Mouse (Mus musculus): ENCODE results near the gene Smad3. TPM values are rescaled to one million over a fixed set of nuclear protein-coding genes. Genes with fewer than 3 reads are reported as not detected.

Smad3 gene
- polyA plus RNA-seq, 1 experiment = 25.5 TPM

DNA sequence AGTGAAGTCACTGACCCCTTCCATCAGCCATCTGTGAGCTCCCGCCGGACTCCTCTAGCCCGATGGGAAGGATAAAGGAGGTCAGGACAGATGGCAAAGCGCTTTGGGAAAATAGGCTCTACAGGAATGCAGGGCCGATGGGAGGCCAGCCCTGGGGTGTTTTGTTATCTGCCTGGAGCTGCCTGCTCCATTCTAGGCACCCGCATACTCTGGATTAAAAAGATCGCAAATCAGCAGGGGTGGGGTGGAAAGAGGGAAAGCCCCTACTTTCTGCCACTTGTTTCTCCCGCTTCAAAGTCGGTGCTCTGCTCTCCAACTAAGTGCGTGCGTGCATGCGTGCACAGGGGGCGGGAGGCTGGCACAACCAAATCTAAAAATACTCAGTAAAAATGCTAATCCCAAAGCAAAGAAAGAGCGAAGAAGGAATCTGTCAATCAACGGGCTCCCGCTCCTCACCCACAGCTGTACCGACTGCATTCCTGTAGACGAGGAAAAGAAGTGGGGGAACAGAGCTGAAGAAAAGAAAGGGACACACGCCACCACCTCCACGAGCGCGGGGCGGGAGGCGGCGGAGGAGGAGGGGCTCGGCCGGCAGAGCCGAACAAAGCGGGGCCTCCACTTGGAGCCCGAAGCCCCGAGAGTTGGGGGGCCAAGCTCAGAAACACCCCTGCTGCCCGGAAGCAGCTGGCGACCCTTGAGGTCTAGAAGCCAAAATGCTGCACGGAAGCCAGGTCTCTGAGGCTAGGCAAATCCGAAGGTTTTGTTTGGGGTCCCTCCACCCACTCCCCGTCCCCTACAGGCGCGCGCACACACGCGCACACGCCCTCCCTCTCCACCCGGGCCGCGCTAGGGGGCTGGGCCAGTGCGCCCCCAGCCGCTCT, 973 bp downstream of the Smad3 start:
- Histone ChIP-seq H3ac (ENCODE audit: control insufficient read depth, insufficient read length) (peak overlapping the region; percentile 96), H3K27me3 (ENCODE audit: control insufficient read depth, insufficient read depth, insufficient read length) (no peaks in the 10 kb centered on the region), H3K4me3 (peak overlapping the region; percentile 92), H3K36me3 (ENCODE audit: control insufficient read depth, insufficient read depth) (no peaks in the 10 kb centered on the region), H3K79me2 (ENCODE audit: control insufficient read depth, insufficient read depth) (peaks cover 37% of the 10 kb centered on the region), H3K4me2 (ENCODE audit: low read depth) (peak overlapping the region; percentile 77)
- TF ChIP-seq MYOG (IDR thresholded peaks at IDR 0.05; ENCODE audit: control insufficient read depth in 1 of 3, insufficient read depth in 1 of 3, insufficient read length in 2 of 3, low read depth in 2 of 3) (peak in 1 of 3 experiments; percentile 7), REST (IDR thresholded peaks at IDR 0.05; ENCODE audit: insufficient read depth, insufficient read length) (no peak), MYOD1 (IDR thresholded peaks at IDR 0.05; ENCODE audit: control insufficient read depth in 1 of 3, insufficient read length in 2 of 3, low read depth in 2 of 3) (no peak)

DNA sequence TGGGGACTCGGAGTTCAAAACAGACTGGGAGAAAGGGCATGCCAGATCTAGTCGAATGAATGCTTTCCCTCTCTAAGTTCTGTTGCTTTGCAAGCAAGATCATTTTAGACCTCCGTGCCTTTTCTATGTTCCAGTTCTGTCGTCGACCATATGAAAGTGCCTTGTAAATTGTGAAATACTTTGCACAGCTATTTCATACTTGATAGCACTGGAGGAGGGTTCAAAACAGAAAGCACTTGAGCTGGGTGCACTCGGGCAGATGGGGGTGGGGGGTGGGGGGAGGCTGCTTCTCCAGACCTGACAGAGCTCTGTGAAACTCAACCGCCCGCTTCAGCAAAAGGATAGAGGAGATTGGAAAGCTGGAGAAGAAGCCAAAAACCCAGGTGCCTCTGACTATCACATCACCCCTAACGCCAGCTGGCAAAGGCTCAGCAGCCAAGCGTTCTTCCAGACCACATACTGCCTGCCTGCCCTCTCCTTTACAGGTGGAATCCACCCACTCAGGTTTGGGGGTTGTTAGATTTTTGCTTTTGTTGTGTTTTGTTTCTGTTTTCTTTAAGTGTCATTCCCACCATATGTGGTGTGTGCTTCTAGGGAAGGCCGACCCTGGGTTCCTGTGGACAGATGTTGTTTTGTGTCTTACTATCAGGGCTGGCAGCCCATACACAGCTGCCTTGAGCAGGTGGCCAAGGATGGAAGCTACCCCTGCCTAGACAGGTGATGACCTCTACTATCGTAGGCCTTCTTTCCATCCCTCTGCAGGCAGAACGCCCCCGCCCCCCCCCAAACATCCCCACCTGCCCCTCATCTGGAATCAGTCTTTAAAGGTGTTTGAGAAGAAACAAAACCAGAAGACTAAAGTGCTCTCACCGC, 1.9 kb downstream of the Smad3 start:
- Histone ChIP-seq H3ac (ENCODE audit: control insufficient read depth, insufficient read length) (peak overlapping the region; percentile 96), H3K4me2 (ENCODE audit: low read depth) (peak overlapping the region; percentile 77), H3K27me3 (ENCODE audit: control insufficient read depth, insufficient read depth, insufficient read length) (no peaks in the 10 kb centered on the region), H3K79me2 (ENCODE audit: control insufficient read depth, insufficient read depth) (peaks cover 37% of the 10 kb centered on the region), H3K36me3 (ENCODE audit: control insufficient read depth, insufficient read depth) (no peaks in the 10 kb centered on the region), H3K4me3 (peak overlapping the region; percentile 92)
- TF ChIP-seq POLR2A (IDR thresholded peaks at IDR 0.05; ENCODE audit: insufficient read length, low read depth) = no peak
- TF ChIP-seq SRF (IDR thresholded peaks at IDR 0.05; ENCODE audit: control insufficient read depth, insufficient read length, low read depth) = no peak
- peak in 2 of 3 experiments; percentile 55 to 59 for TF ChIP-seq MYOD1 (IDR thresholded peaks at IDR 0.05; ENCODE audit: control insufficient read depth in 1 of 3, insufficient read length in 2 of 3, low read depth in 2 of 3)
- TF ChIP-seq USF1 (IDR thresholded peaks at IDR 0.05; ENCODE audit: low read depth) = no peak

DNA sequence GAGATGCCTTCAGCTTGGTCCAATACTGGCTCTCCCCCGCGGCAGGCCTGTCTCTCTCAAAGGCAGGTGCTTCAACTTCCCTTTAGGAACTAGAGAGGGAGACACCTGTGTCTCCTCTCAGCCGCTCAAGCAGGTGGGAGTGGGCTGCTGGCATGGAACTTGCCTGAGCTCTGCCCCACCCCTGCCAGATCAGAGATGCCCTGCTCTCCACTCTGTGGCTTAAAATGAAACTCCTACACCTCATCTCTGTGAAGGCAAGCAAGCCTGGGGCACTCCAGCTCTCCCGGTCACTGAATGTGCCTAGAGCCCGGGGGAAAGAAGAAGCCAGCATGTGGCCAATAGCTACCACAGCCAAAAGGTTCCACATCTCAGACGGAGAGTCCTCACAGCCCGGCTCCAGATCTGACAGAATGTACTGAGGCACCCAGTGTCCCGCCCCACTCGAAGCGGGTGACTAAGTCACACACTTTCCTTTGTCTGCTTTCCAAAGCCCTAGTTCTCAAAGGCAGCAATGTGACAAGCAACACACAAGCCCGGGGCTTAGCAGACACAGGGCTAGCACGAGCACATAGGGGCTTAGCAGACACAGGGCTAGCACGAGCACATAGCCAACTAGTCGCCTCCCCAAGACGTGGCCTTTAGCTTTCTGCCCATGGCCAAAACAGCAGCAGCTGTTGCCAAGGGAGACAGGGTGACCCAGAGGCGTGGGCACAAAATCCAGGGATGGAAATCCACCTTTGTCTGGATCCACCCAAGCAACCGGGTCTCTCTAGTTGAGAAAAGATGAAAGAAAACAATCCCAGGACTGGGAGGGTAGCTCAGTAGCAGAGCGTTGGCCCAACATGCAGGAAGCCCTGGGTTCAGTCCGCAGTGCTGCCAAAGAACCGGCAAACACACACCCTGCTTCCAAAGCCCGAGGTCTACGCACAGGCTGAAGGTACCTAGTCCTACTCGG, 3.0 kb downstream of the Smad3 start:
- TF ChIP-seq TCF12 (IDR thresholded peaks at IDR 0.05; ENCODE audit: insufficient read depth, poor library complexity, severe bottlenecking) (no peak), MYOG (IDR thresholded peaks at IDR 0.05; ENCODE audit: control insufficient read depth in 1 of 3, insufficient read depth in 1 of 3, insufficient read length in 2 of 3, low read depth in 2 of 3) (peak in 1 of 3 experiments; percentile 31)
- H3K36me3 ChIP-seq (ENCODE audit: control insufficient read depth, insufficient read depth) = no peaks in the 10 kb centered on the region
- H3K4me3 ChIP-seq = peak overlapping the region; percentile 92
- H3K79me2 ChIP-seq (ENCODE audit: control insufficient read depth, insufficient read depth) = peaks cover 43% of the 10 kb centered on the region
- peak overlapping the region; percentile 77 for H3K4me2 ChIP-seq (ENCODE audit: low read depth)
- H3ac ChIP-seq (ENCODE audit: control insufficient read depth, insufficient read length) = no peak overlapping the region
- H3K27me3 ChIP-seq (ENCODE audit: control insufficient read depth, insufficient read depth, insufficient read length) = no peaks in the 10 kb centered on the region

DNA sequence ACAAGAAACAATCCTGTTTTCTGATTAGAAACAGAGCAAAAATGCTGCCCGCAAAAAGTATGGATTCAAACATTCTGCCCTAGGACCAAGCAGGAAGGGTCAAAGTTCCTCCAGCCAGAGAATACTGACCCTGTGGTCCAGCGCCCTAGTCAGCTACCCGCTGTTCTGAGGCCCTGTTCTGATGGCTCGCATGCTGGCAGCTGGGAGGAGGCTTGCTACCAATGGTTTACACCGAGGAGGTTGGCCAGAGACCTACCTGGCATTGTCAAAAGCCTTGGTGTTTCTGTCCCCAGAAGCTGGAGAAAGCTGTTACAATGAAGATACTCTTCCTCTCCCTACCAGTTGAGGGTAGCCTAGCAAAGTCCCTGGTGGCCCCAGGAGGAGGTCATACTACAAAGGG, 3.8 kb downstream of the Smad3 start:
- Histone ChIP-seq H3K4me2 (ENCODE audit: low read depth) (peak overlapping the region; percentile 77), H3K36me3 (ENCODE audit: control insufficient read depth, insufficient read depth) (no peaks in the 10 kb centered on the region), H3K27me3 (ENCODE audit: control insufficient read depth, insufficient read depth, insufficient read length) (no peaks in the 10 kb centered on the region), H3K79me2 (ENCODE audit: control insufficient read depth, insufficient read depth) (peaks cover 51% of the 10 kb centered on the region), H3ac (ENCODE audit: control insufficient read depth, insufficient read length) (no peak overlapping the region), H3K4me3 (no peak overlapping the region)
- no peak for TF ChIP-seq SRF (IDR thresholded peaks at IDR 0.05; ENCODE audit: control insufficient read depth, insufficient read length, low read depth)

DNA sequence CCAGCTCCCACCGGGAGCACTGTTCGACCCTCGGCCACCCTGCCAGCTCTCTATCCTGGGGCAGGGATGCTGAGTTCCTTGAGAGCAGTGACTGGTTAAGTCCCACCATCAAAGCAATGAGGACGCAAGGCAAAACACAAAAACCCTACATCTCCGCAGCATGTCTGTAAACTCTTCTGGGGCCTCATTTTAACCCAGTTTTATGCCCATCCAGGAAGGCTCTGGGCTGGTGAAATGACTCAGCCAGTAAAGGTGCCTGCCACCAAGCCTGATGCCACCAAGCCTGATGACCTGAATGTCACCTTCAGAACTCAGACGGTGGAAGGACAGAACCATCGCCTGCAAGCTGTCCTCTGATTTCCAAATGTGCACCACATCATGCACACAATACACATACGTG, 4.4 kb downstream of the Smad3 start:
- Histone ChIP-seq H3K27me3 (ENCODE audit: control insufficient read depth, insufficient read depth, insufficient read length) (no peaks in the 10 kb centered on the region), H3ac (ENCODE audit: control insufficient read depth, insufficient read length) (no peak overlapping the region), H3K36me3 (ENCODE audit: control insufficient read depth, insufficient read depth) (no peaks in the 10 kb centered on the region), H3K79me2 (ENCODE audit: control insufficient read depth, insufficient read depth) (peaks cover 54% of the 10 kb centered on the region), H3K4me2 (ENCODE audit: low read depth) (peak overlapping the region; percentile 77), H3K4me3 (no peak overlapping the region)
- no peak for TF ChIP-seq USF1 (IDR thresholded peaks at IDR 0.05; ENCODE audit: low read depth)
- TF ChIP-seq TCF3 (IDR thresholded peaks at IDR 0.05; ENCODE audit: insufficient read length, low read depth) = no peak
- no peak for TF ChIP-seq MYOG (IDR thresholded peaks at IDR 0.05; ENCODE audit: control insufficient read depth in 1 of 3, insufficient read depth in 1 of 3, insufficient read length in 2 of 3, low read depth in 2 of 3)
- no peak for TF ChIP-seq CEBPB (IDR thresholded peaks at IDR 0.05; ENCODE audit: insufficient read depth, poor library complexity, severe bottlenecking)
- TF ChIP-seq REST (IDR thresholded peaks at IDR 0.05; ENCODE audit: insufficient read depth, insufficient read length) = no peak
- TF ChIP-seq MAX (IDR thresholded peaks at IDR 0.05; ENCODE audit: low read depth) = no peak
- TF ChIP-seq POLR2AphosphoS2 (IDR thresholded peaks at IDR 0.05; ENCODE audit: insufficient read length, low read depth) = no peak
- no peak for TF ChIP-seq SRF (IDR thresholded peaks at IDR 0.05; ENCODE audit: control insufficient read depth, insufficient read length, low read depth)
- TF ChIP-seq E2F4 (IDR thresholded peaks at IDR 0.05; ENCODE audit: insufficient read depth) = no peak
- TF ChIP-seq POLR2A (IDR thresholded peaks at IDR 0.05; ENCODE audit: insufficient read length, low read depth) = no peak
- no peak for TF ChIP-seq MYOD1 (IDR thresholded peaks at IDR 0.05; ENCODE audit: control insufficient read depth in 1 of 3, insufficient read length in 2 of 3, low read depth in 2 of 3)
- no peak for TF ChIP-seq TCF12 (IDR thresholded peaks at IDR 0.05; ENCODE audit: insufficient read depth, poor library complexity, severe bottlenecking)
